Mouse (Mus musculus) midbrain, embryonic 10.5 days (tissue): ENCODE results near the gene Bcl2l12. TPM values are rescaled to one million over a fixed set of nuclear protein-coding genes. Genes with fewer than 3 reads are reported as not detected.

ENCODE experiments used
- microRNA-seq: library from miRNA; unstranded; fragments of <30 nt; microRNA quantifications from one replicate; pipeline ENCODE4, GENCODE M21; 2017
- polyA plus RNA-seq: library from polyadenylated mRNA; unstranded; fragments of >200 nt; fragmentation: Nextera tagmentation; extraction: Ambion mirVana; gene quantifications from 2 replicates; pipeline ENCODE4 v1.2.1, GENCODE M21; 2016

The Bcl2l12 gene
- polyA plus RNA-seq, 1 experiment from 2014 or later = 77.4 TPM

Small RNA genes lying within 50 kb of the gene (microRNA-seq; reads per million reads assigned to microRNA genes)
- 1.5 reads per million for gene Mir7054

Other genes starting within 250 kb of the Bcl2l12 start
- 3.2 and 3.6 TPM in 2 replicates for gene Zfp473, start 247.7 kb downstream of the Bcl2l12 start, polyA plus RNA-seq
- 154 and 162 TPM in 2 replicates for gene Nup62, start 182.6 kb downstream of the Bcl2l12 start, polyA plus RNA-seq
- gene Il4i1, start 182.3 kb downstream of the Bcl2l12 start, polyA plus RNA-seq = 1.2 and 1.8 TPM in 2 replicates
- gene Atf5, start 182.1 kb downstream of the Bcl2l12 start, polyA plus RNA-seq = 4.6 and 4.7 TPM in 2 replicates
- 89.5 and 98.1 TPM in 2 replicates for gene Akt1s1, start 149.7 kb downstream of the Bcl2l12 start, polyA plus RNA-seq
- 77.8 and 89.4 TPM in 2 replicates for gene Tbc1d17, start 149.6 kb downstream of the Bcl2l12 start, polyA plus RNA-seq
- gene Pnkp, start 141.6 kb downstream of the Bcl2l12 start, polyA plus RNA-seq = 38.1 and 38.4 TPM in 2 replicates
- gene Ptov1, start 128.9 kb downstream of the Bcl2l12 start, polyA plus RNA-seq = 478 and 516 TPM in 2 replicates
- 213 and 220 TPM in 2 replicates for gene Med25, start 106.0 kb downstream of the Bcl2l12 start, polyA plus RNA-seq
- 26.9 and 30.6 TPM in 2 replicates for gene Fuz, start 102.6 kb downstream of the Bcl2l12 start, polyA plus RNA-seq
- gene Ap2a1, start 69.2 kb downstream of the Bcl2l12 start, polyA plus RNA-seq = 74.2 and 77.0 TPM in 2 replicates
- 0.11 and 0.14 TPM in 2 replicates for gene Tsks, start 55.5 kb downstream of the Bcl2l12 start, polyA plus RNA-seq
- gene Cpt1c, start 23.9 kb downstream of the Bcl2l12 start, polyA plus RNA-seq = 22.3 and 26.8 TPM in 2 replicates
- gene Prmt1, start 12.1 kb downstream of the Bcl2l12 start, polyA plus RNA-seq = 908 and 945 TPM in 2 replicates
- gene Irf3, start 1.1 kb downstream of the Bcl2l12 start, polyA plus RNA-seq = 69.5 and 71.2 TPM in 2 replicates
- gene Scaf1, start 17.7 kb upstream of the Bcl2l12 start, polyA plus RNA-seq = 39.6 and 44.8 TPM in 2 replicates
- 22.0 and 23.6 TPM in 2 replicates for gene Rras, start 19.2 kb upstream of the Bcl2l12 start, polyA plus RNA-seq
- gene Prr12, start 54.2 kb upstream of the Bcl2l12 start, polyA plus RNA-seq = 10.8 and 11.3 TPM in 2 replicates
- gene Nosip, start 63.7 kb upstream of the Bcl2l12 start, polyA plus RNA-seq = 63.0 and 66.7 TPM in 2 replicates
- gene Prrg2, start 64.0 kb upstream of the Bcl2l12 start, polyA plus RNA-seq = 17.0 and 17.3 TPM in 2 replicates
- gene Rcn3, start 93.5 kb upstream of the Bcl2l12 start, polyA plus RNA-seq = 122 and 128 TPM in 2 replicates
- 12.0 and 15.3 TPM in 2 replicates for gene Fcgrt, start 105.1 kb upstream of the Bcl2l12 start, polyA plus RNA-seq
- 1,493 and 1,787 TPM in 2 replicates for gene Rps11, start 125.7 kb upstream of the Bcl2l12 start, polyA plus RNA-seq
- gene Rpl13a, start 130.0 kb upstream of the Bcl2l12 start, polyA plus RNA-seq = 1,083 and 1,243 TPM in 2 replicates
- gene Gm45713, start 137.5 kb upstream of the Bcl2l12 start, polyA plus RNA-seq = 0.11 and 0.19 TPM in 2 replicates
- gene Flt3l, start 137.7 kb upstream of the Bcl2l12 start, polyA plus RNA-seq = 1.1 and 1.4 TPM in 2 replicates
- 108 and 111 TPM in 2 replicates for gene Pih1d1, start 155.6 kb upstream of the Bcl2l12 start, polyA plus RNA-seq
- gene Aldh16a1, start 155.9 kb upstream of the Bcl2l12 start, polyA plus RNA-seq = 45.7 and 51.2 TPM in 2 replicates
- 0.25 and 0.52 TPM in 2 replicates for gene Slc17a7, start 165.2 kb upstream of the Bcl2l12 start, polyA plus RNA-seq
- not detected in 2 replicates for gene Gfy, start 180.9 kb upstream of the Bcl2l12 start, polyA plus RNA-seq
- gene Pth2, start 182.3 kb upstream of the Bcl2l12 start, polyA plus RNA-seq = not detected in 2 replicates
- gene Ccdc155, start 206.2 kb upstream of the Bcl2l12 start, polyA plus RNA-seq = 0.73 and 0.88 TPM in 2 replicates
- 0.72 and 1.4 TPM in 2 replicates for gene Dkkl1, start 213.4 kb upstream of the Bcl2l12 start, polyA plus RNA-seq
- gene Tead2, start 217.0 kb upstream of the Bcl2l12 start, polyA plus RNA-seq = 365 and 367 TPM in 2 replicates
- gene Cd37, start 240.4 kb upstream of the Bcl2l12 start, polyA plus RNA-seq = 0.43 and 0.65 TPM in 2 replicates
- 0.07 TPM in 1 of 2 replicates, not detected in the other for gene Slc6a16, start 242.4 kb upstream of the Bcl2l12 start, polyA plus RNA-seq